Mouse (Mus musculus) spleen, postnatal 14 days (tissue): ENCODE data around the gene Sik3.
A peak's percentile ranks its signal among the peaks of the same experiment; 100 is the strongest.

Source experiments
- DNase-seq, 2 experiments: peaks; one replicate each; pipeline ENCODE4 v3.0.0; 2021 to 2022; ENCODE audit warnings: low spot score in 2 of 2

Gene Sik3

GRCm38 (mm10) chr9:46224945-46225660, 212.5 kb downstream of the Sik3 start:
- no peak for DNase-seq

- DNase-seq: no peak
Measured at GRCm38 (mm10) chr9:46227064-46227614, 214.5 kb downstream of the Sik3 start.

GRCm38 (mm10) chr9:46228491-46228890, 215.9 kb downstream of the Sik3 start, which contains the start of gene Apoa1:
Gene Apoa1 (plus strand): TSS chr9:46228580.
- no peak for DNase-seq

DNA sequence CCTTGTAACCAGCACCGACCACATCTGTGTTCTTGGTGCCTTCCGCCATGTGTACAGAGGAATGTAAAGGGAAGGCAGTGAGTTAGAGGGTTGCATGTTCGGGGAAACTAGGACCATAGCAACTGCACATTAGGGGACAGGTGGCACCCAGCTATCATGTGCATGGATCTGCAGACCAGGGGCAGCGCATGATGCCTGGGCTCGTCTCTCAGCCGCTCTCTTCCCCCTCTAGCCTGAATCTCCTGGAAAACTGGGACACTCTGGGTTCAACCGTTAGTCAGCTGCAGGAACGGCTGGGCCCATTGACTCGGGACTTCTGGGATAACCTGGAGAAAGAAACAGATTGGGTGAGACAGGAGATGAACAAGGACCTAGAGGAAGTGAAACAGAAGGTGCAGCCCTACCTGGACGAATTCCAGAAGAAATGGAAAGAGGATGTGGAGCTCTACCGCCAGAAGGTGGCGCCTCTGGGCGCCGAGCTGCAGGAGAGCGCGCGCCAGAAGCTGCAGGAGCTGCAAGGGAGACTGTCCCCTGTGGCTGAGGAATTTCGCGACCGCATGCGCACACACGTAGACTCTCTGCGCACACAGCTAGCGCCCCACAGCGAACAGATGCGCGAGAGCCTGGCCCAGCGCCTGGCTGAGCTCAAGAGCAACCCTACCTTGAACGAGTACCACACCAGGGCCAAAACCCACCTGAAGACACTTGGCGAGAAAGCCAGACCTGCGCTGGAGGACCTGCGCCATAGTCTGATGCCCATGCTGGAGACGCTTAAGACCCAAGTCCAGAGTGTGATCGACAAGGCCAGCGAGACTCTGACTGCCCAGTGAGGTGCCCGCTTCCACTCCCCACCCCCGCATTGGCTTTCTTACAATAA, 217.2 kb downstream of the Sik3 start:
- peak; percentile 14 to 26 for DNase-seq

- DNase-seq: no peak
Measured at GRCm38 (mm10) chr9:46230450-46230975, 217.9 kb downstream of the Sik3 start.

DNA sequence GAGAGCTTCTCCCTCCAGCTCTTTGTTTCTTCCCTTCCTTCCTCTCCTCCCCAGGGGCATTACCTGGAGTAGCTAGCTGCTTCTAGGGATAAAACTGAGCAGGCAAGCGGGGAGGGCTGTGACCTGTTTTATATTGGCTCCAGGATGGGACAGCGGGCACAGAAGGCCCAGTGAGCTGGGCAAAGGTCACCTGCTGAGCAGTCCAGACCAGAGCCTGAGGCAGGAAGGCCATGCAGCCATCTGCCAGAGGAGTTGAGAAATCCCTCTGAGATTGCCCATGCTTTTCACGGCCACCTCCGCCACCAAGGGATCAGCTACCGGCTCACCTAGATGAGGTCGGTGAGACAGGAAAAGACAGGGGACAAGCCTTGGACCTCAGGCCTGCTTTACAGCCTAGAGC, 222.6 kb downstream of the Sik3 start:
- DNase-seq: no peak

- no peak for DNase-seq
Measured at GRCm38 (mm10) chr9:46235596-46235648, 222.8 kb downstream of the Sik3 start, which contains the start of gene Apoc3. Gene Apoc3 (minus strand): TSS chr9:46235636.

DNA sequence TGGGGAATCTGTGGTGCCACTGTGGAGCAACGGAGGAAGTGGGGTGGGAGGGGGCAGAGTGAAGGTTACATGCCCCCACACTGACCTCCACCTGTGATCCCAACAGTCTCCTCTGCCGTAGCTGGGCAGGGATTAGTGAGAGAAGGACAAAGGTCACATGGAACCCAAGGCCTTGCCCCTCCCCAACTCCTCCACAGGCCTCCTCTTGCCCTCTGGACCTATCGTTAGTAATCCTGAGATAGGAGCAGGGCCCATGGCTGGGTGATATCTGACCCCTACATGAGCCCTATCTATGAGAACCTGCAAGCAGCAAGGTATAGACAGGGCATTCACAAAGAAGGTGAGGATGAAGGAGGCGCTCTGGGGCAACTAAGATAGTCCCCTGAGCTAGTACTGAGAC, 223.0 kb downstream of the Sik3 start:
- DNase-seq: no peak

GRCm38 (mm10) chr9:46238850-46239249, 226.2 kb downstream of the Sik3 start:
- no peak for DNase-seq

DNA sequence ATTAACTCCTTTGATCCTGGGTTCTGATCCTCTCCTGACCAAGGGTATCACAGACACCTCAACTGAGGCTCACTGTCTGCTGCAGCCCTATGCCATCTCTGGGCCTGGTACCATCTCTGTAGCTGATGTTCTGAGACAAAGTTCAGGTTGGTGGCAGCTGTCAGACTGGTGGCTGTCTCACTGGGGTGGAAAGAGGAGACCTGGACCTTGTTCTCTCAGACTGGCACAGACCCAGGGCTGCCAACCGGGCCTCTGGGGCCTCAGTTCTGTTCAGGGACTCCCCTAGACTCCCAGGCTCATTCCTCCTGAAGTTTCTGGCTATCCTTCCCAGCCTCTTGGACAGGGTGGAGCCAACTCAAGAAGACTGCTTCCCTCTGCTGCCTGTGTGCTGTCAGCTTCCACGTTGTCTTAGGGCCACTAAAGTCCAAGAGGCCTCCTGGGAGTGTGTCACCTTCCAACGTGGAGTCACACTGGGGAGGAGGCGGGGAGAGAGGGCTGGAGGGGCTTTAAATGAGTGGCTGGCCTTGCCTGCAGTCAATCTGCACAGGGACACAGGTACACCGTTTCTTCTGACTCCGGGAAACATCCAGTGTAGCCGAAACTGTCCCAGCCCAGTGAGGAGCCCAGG, 228.0 kb downstream of the Sik3 start, which contains the start of gene Apoa4:
Apoa4 (plus strand) TSS at position 171 of the 628 bp plus-strand sequence.
- DNase-seq: no peak

DNA sequence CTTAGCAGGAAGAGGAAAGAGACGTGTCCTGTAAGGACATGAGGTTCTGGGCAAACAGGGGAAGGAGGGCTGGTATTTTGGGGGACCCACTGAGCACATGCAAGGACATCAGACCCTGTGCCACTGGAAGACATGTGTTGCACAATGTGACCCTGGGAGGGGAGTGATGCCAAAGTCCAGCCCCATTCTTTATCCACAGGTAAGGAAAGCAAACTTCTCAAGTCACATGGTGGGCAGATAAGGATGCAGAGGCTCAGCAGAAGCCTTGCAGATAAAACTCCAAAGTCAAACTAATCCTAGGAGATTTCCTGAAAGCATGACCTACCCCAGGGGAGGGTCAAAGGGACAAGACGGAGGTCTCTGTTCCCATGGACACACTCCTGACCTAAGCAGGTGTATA, 229.2 kb downstream of the Sik3 start:
- DNase-seq: no peak

DNA sequence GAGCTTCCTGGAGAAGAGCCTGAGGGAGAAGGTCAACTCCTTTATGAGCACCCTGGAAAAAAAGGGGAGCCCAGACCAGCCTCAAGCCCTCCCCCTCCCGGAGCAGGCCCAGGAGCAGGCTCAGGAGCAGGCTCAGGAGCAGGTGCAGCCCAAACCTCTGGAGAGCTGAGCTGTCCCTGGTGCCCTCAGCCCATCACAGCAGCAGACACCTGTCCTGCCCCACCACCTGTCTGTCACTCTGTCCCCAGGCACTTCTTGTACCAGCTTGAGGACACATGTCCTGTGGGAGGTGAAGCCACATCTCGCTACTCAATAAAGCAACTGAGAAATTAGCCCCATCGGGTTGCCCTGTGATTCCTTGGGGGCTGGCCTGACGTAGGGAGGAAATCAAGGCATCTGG, 230.5 kb downstream of the Sik3 start:
- DNase-seq: no peak

DNA sequence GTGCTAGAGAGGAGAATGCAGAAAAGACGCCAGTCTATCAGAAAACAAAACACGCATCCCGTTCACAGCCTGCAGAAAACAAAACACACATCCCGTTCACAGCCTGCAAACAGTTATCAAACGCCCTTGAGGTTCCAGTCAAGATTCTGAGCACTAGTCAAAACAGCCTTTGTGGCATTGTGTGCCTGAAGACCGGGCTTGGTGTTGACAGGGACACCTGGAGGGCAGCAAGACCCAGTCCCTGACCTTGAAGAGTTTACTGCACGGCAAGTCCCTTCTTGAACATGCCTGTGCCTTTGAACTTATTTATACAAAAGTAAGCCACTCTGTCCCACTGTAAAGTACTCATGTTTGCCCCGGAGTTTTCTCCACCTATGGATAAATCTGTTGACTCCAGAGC, 231.0 kb downstream of the Sik3 start:
- no peak for DNase-seq

- DNase-seq: peak in 1 of 2 experiments; percentile 24
Measured at GRCm38 (mm10) chr9:46246752-46247324, 234.2 kb downstream of the Sik3 start.

DNA sequence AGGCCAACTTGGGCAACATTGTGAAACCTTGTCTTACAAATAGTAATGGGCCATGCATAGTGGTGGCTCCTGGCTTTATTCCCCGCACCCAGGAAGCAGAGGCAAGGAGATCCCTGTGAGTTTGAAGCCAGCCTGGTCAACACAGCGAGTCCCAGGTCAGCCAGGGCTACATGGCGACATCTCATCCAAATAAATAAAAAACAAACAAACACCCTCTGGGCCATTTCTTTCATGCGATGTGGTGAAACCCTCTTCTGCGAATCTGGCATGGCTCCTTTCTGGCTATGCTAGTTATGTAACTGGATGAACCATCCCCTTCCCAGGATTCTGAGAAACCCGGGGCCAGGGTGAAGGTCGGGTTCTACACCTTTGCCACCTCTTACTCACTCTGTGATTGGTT, 243.6 kb downstream of the Sik3 start:
- DNase-seq: no peak

DNA sequence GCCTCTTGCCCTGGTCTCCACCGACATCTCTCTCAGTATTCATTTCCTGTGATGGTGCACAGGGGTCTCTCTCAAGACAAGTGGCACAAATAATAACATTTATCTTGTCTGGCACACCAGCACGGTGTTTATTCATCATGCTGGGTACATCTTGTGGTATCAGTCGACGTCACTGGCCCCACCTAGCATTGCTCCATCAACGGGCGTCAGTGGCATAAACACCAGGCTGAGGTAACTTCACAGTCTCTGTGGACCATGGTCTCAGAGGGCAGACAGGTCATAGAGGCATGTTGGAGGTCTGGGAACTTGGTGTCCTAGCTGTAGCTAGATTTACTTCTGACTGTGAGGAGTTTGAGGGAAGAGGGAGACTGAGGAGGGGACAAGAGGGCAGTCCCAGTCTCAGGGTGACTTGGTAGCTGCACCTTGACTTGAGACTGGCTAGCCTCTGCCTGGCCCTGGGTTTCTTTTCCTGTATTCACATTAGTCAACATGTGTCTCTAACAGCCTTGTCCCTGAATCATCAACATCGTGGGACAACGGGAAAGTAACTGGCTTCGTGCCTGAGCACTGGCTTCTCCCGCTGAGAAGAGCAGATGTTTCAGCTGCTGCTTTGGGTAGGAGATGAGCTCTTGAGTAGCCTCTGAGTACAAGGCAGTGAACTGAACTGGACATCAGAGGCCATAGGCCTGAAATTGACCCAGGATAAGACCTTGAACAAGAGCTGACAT, 244.2 kb downstream of the Sik3 start:
- DNase-seq: no peak

GRCm38 (mm10) chr9:46257546-46257945, 244.9 kb downstream of the Sik3 start:
- no peak for DNase-seq

GRCm38 (mm10) chr9:46259111-46259510, 246.5 kb downstream of the Sik3 start:
- DNase-seq: no peak

DNA sequence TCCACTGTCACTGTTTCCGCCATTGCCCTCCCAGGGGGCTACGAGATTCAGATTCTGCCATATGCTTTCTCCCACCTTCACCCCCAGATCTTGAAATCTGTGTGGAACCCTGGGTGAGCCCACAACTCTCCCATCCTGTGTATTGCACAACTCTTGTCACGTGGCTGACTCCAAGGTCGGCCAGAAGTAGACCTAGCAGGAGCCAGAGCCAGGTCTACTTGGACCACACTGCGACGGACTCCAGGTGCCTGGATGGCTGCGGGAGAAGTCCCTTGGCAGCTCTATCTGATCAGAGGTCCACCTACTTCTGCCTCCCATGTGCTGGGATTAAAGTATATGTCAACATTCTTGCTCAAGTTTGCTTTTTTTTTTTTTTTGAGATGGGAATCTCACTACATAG, 248.5 kb downstream of the Sik3 start:
- DNase-seq: no peak

DNA sequence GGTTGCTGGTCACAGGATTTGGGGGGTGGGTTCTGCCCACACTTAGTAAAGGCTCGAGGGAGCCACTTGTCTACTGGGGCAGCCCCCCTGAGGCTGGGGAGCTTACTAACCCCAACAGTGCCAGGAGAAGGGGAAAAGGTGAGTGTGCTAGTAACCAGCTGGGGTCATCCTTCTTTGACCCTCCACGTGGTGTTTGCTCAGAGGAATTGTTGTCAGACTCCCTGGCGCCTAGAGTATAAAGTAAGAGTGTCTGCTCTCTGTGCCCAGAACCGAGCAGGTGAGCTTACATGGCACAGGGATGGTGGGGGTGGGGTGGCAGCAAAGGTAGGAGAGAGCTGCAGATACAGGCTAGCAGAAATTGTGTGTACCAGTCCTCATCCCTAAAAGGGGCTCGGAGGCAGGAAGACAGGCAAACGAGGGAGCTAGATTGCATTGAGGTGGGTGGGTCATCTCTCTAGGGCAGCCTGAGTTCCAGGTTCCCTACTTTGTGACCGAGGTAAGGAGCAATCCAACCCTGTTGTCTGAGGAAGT, 255.8 kb downstream of the Sik3 start, which contains the start of gene Apoa5:
Apoa5 (plus strand) TSS at position 291 of the 531 bp plus-strand sequence.
- DNase-seq: no peak

GRCm38 (mm10) chr9:46269125-46269524, 256.5 kb downstream of the Sik3 start:
- DNase-seq: no peak
